Mouse (Mus musculus) stomach, embryonic 14.5 days (tissue): Measurements from ENCODE around the gene Asic4. TPM values are rescaled to one million over a fixed set of nuclear protein-coding genes. Genes with fewer than 3 reads are reported as not detected.
A peak's percentile ranks its signal among the peaks of the same experiment; 100 is the strongest.

Source experiments
- ATAC-seq: fragments of 200-750 bp; cut with Nextera tagmentation; 2 replicates; pipeline ENCODE4 v1.8.0; 2017; ENCODE audit warnings: low read depth, moderate TSS enrichment; ENCODE audit not compliant: insufficient number of reproducible peaks, insufficient read depth, low FRiP score
- H3K27ac ChIP-seq: fragments of 300-500 bp; sonication (generic); 2 replicates; pipeline ENCODE4 v1.5.1; 2014; ENCODE audit warnings: mild to moderate bottlenecking, low read length, moderate library complexity, mixed read lengths
- H3K27me3 ChIP-seq: fragments of 300-500 bp; sonication (generic); 2 replicates; pipeline ENCODE4 v1.6.1; 2014; ENCODE audit warnings: low read length, control low read depth, mixed read lengths; ENCODE audit not compliant: control insufficient read depth, insufficient read depth
- H3K36me3 ChIP-seq: fragments of 300-500 bp; sonication (generic); 2 replicates; pipeline ENCODE4 v1.6.1; 2014; ENCODE audit warnings: mild to moderate bottlenecking, control low read depth, low read length, moderate library complexity, mixed read lengths; ENCODE audit not compliant: control insufficient read depth, insufficient read depth
- H3K4me1 ChIP-seq: fragments of 300-500 bp; sonication (generic); 2 replicates; pipeline ENCODE4 v1.6.1; 2014; ENCODE audit warnings: low read length, control low read depth, mixed read lengths; ENCODE audit not compliant: control insufficient read depth, insufficient read depth
- H3K4me2 ChIP-seq: fragments of 300-500 bp; sonication (generic); replicated peaks from 2 replicates; pipeline ENCODE4 v1.6.1; 2014; ENCODE audit warnings: low read depth, low read length, control low read depth
- H3K4me3 ChIP-seq: fragments of 300-500 bp; sonication (generic); 2 replicates; pipeline ENCODE4 v1.5.1; 2014; ENCODE audit warnings: low read depth, low read length, control low read depth
- H3K9ac ChIP-seq: fragments of 300-500 bp; sonication (generic); replicated peaks from 2 replicates; pipeline ENCODE4 v1.6.1; 2014; ENCODE audit warnings: low read depth, mild to moderate bottlenecking, control low read depth, low read length, moderate library complexity, mixed read lengths
- H3K9me3 ChIP-seq: fragments of 300-500 bp; sonication (generic); 2 replicates; pipeline ENCODE4 v1.6.1; 2016; ENCODE audit warnings: low read depth, low read length, control low read depth; ENCODE audit not compliant: control insufficient read depth
- WGBS: fragments of 180-500 bp; shearing (Covaris S2); extraction: QIAGEN DNeasy Blood & Tissue Kit; methylation state at CpG from one replicate; pipeline ENCODE4 v1.1.7; 2014; 5-methylcytosine and 5-hydroxymethylcytosine counted together
- polyA plus RNA-seq: library from polyadenylated mRNA; unstranded; fragments of >200 nt; fragmentation: Nextera tagmentation; extraction: Ambion mirVana; gene quantifications from 2 replicates; pipeline ENCODE4 v1.2.1, GENCODE M21; 2014

Asic4 gene
- polyA plus RNA-seq, 1 experiment from 2014 or later: 0.16 TPM

GRCm38 (mm10) chr1:75445751-75446611 is 4.3 kb upstream of the Asic4 start:
- Histone ChIP-seq H3K27ac (peak overlapping the region; percentile 22; the same call in 1 of the 2 replicates), H3K27me3 (peaks cover 25% of the 10 kb centered on the region), H3K9ac (no peak overlapping the region; the same call in 1 of the 2 replicates), H3K4me2 (peak overlapping the region; percentile 24; the same call in 1 of the 2 replicates), H3K4me1 (peaks cover 44% of the 10 kb centered on the region), H3K36me3 (peaks cover 6% of the 10 kb centered on the region; the same call in 1 of the 2 replicates), H3K4me3 (peak overlapping the region; percentile 17; the same call in 1 of the 2 replicates), H3K9me3 (no peaks in the 10 kb centered on the region)
- ATAC-seq: peak; percentile 19; the same call in 1 of the 2 replicates
- 3% methylated on average over 22 of the region's 22 CpGs for WGBS

GRCm38 (mm10) chr1:75446656-75447055 is 3.6 kb upstream of the Asic4 start:
- WGBS: 3% methylated on average over 20 of the region's 20 CpGs
- peak overlapping the region; percentile 24; the same call in 1 of the 2 replicates for H3K4me2 ChIP-seq
- H3K9ac ChIP-seq: no peak overlapping the region
- ATAC-seq: no peak
- peak overlapping the region; percentile 22; the same call in 1 of the 2 replicates for H3K27ac ChIP-seq
- peaks cover 6% of the 10 kb centered on the region; the same call in 1 of the 2 replicates for H3K36me3 ChIP-seq
- H3K4me3 ChIP-seq: no peak overlapping the region
- H3K27me3 ChIP-seq: peaks cover 31% of the 10 kb centered on the region
- no peaks in the 10 kb centered on the region for H3K9me3 ChIP-seq
- peaks cover 47% of the 10 kb centered on the region for H3K4me1 ChIP-seq

- Histone ChIP-seq H3K4me3 (no peak overlapping the region), H3K9ac (no peak overlapping the region), H3K27me3 (peaks cover 31% of the 10 kb centered on the region), H3K4me1 (peaks cover 47% of the 10 kb centered on the region), H3K36me3 (peaks cover 2% of the 10 kb centered on the region; the same call in 1 of the 2 replicates), H3K27ac (no peak overlapping the region), H3K9me3 (no peaks in the 10 kb centered on the region), H3K4me2 (no peak overlapping the region; the same call in 1 of the 2 replicates)
- ATAC-seq: 0 out of 2 replicates have a peak, but pooled peaks have one; percentile 2
- WGBS: 6% methylated on average over 10 of the region's 10 CpGs
Observed at GRCm38 (mm10) chr1:75447265-75448051, 2.8 kb upstream of the Asic4 start.

GRCm38 (mm10) chr1:75448052-75448431 is 2.2 kb upstream of the Asic4 start:
- 8% methylated on average over 7 of the region's 7 CpGs for WGBS
- Histone ChIP-seq H3K36me3 (no peaks in the 10 kb centered on the region), H3K9me3 (no peaks in the 10 kb centered on the region), H3K4me1 (peaks cover 47% of the 10 kb centered on the region), H3K4me2 (no peak overlapping the region; the same call in 1 of the 2 replicates), H3K27me3 (peaks cover 31% of the 10 kb centered on the region), H3K27ac (no peak overlapping the region), H3K9ac (no peak overlapping the region), H3K4me3 (no peak overlapping the region)
- ATAC-seq: no peak

- peaks cover 47% of the 10 kb centered on the region for H3K4me1 ChIP-seq
- ATAC-seq: no peak
- H3K36me3 ChIP-seq: no peaks in the 10 kb centered on the region
Observed at GRCm38 (mm10) chr1:75448937-75449336, 1.3 kb upstream of the Asic4 start.

GRCm38 (mm10) chr1:75449377-75450135 is 680 bp upstream of the Asic4 start:
- Histone ChIP-seq H3K9me3 (no peaks in the 10 kb centered on the region), H3K9ac (no peak overlapping the region), H3K4me1 (peaks cover 47% of the 10 kb centered on the region), H3K4me3 (no peak overlapping the region), H3K4me2 (peak overlapping the region; percentile 46; the same call in 1 of the 2 replicates), H3K36me3 (no peaks in the 10 kb centered on the region), H3K27me3 (peaks cover 33% of the 10 kb centered on the region), H3K27ac (no peak overlapping the region)
- 15% methylated on average over 8 of the region's 8 CpGs for WGBS
- ATAC-seq: no peak

More at GRCm38 (mm10) chr1:75448937-75449336, 1.3 kb upstream of the Asic4 start:
- no peak overlapping the region; the same call in 1 of the 2 replicates for H3K4me2 ChIP-seq
- H3K4me3 ChIP-seq: no peak overlapping the region
- H3K27me3 ChIP-seq: peaks cover 33% of the 10 kb centered on the region
- H3K27ac ChIP-seq: no peak overlapping the region; the same call in 1 of the 2 replicates
- H3K9ac ChIP-seq: no peak overlapping the region
- H3K9me3 ChIP-seq: no peaks in the 10 kb centered on the region
- WGBS: 4% methylated on average over 14 of the region's 14 CpGs

- WGBS: 70% methylated on average over 5 of the region's 5 CpGs
- no peak overlapping the region for H3K4me2 ChIP-seq
- H3K4me1 ChIP-seq: peaks cover 35% of the 10 kb centered on the region
- H3K36me3 ChIP-seq: no peaks in the 10 kb centered on the region
- H3K9me3 ChIP-seq: no peaks in the 10 kb centered on the region
- no peak for ATAC-seq
- H3K27ac ChIP-seq: no peak overlapping the region
- H3K9ac ChIP-seq: no peak overlapping the region
- no peak overlapping the region for H3K4me3 ChIP-seq
- peaks cover 30% of the 10 kb centered on the region for H3K27me3 ChIP-seq
Observed at GRCm38 (mm10) chr1:75451900-75452299, 1.7 kb downstream of the Asic4 start.
